Mouse (Mus musculus): ENCODE results near the gene Crygn.

DNA sequence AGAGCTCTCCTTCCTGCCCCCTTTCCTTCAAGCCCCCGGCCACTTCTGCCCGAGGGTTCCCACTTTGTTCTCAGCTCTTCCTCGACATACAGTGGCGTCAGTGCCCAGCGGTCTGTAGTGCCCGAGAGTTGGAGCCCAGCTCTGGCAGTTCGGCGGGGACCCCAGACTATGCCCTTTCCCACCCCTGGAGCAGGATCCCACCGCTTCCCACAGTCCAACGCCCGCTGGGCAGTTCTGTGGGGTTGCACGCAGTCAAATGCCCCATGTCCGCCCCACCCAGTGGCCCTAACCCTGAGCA lies 21.0 kb upstream of the Crygn start:
- no peak for TF ChIP-seq HCFC1 (IDR thresholded peaks at IDR 0.05; ENCODE audit: borderline replicate concordance, insufficient read depth, low read length)
- no peak for TF ChIP-seq CHD2 (IDR thresholded peaks at IDR 0.05; ENCODE audit: low read depth, low read length)
- TF ChIP-seq ZC3H11A (IDR thresholded peaks at IDR 0.05; ENCODE audit: borderline replicate concordance, low read depth, low read length), result no peak

All from ES-E14 (cell line).